Mouse (Mus musculus): ENCODE measurements at regions not wholly inside any gene's neighbourhood (a gene's known extent, or its start where the extent isn't known, plus 50 kb on each side); places are given as distances from the start of the nearest gene placed in this dataset.

DNA sequence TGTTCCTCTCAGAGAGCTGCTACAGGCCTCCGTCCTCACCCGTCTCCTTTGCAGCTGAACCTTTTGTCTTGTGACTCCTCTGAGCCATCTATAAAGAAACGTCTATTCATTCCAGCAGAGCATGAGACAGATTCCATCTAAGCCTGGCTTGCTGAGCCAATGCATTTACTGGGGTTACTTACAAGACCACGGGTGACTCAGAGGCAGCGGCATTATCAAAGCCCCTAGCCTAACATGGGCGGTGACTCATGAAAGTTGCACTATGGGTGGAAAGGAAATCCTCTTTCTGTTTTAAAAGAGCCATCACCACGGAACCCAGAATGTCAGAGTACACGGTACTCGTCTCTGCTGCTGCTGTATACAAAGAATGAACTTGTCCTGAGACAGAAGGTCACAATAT is 62.8 kb upstream of the Rbms3 start:
- Histone ChIP-seq H3K27ac (ENCODE audit: low read depth, low read length) (no peak overlapping the region), H3K4me2 (replicated peaks; ENCODE audit: low read depth, low read length) (no peak overlapping the region), H3K27me3 (ENCODE audit: control insufficient read depth, insufficient read depth, low read length) (no peaks in the 10 kb centered on the region), H3K36me3 (ENCODE audit: control insufficient read depth, insufficient read depth, low read length) (no peaks in the 10 kb centered on the region), H3K4me1 (ENCODE audit: control insufficient read depth, insufficient read depth, low read length) (no peaks in the 10 kb centered on the region), H3K4me3 (ENCODE audit: low read length) (no peak overlapping the region), H3K9me3 (ENCODE audit: control insufficient read depth, low read length) (no peaks in the 10 kb centered on the region; the same call in 1 of the 2 replicates), H3K9ac (ENCODE audit: low read depth, low read length) (no peak overlapping the region)
- ATAC-seq (ENCODE audit: low FRiP score, low TSS enrichment) = no peak
- WGBS = 79% methylated on average over 9 of the region's 9 CpGs

DNA sequence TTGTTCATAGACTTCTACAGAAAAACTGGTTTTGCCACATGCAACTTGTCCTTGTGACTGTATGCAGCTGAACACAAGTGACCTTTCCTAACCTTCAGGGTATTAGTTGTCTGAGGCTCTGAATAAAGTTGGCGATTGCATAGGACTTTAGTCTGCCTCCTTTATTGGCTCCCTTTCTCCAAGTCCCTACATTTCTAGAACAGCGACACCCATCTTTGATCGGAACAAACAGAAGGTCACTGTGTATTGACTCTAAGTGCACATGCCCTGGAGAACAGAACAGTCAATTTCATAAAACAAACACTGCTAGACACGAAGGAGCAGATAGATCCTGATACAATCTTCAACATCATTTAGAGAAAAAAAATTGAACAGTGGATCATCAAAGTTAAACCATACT is 60.2 kb upstream of the Rbms3 start:
- Histone ChIP-seq H3K4me1 (ENCODE audit: control insufficient read depth, insufficient read depth, low read length) (no peaks in the 10 kb centered on the region), H3K27ac (ENCODE audit: low read depth, low read length) (no peak overlapping the region), H3K9me3 (ENCODE audit: control insufficient read depth, low read length) (no peaks in the 10 kb centered on the region; the same call in 1 of the 2 replicates), H3K9ac (ENCODE audit: low read depth, low read length) (no peak overlapping the region), H3K27me3 (ENCODE audit: control insufficient read depth, insufficient read depth, low read length) (no peaks in the 10 kb centered on the region), H3K36me3 (ENCODE audit: control insufficient read depth, insufficient read depth, low read length) (no peaks in the 10 kb centered on the region), H3K4me3 (ENCODE audit: low read length) (no peak overlapping the region), H3K4me2 (replicated peaks; ENCODE audit: low read depth, low read length) (no peak overlapping the region)
- WGBS = 86% methylated on average over 4 of the region's 4 CpGs
- no peak for ATAC-seq (ENCODE audit: low FRiP score, low TSS enrichment)

Data from kidney, embryonic 14.5 days (tissue).